Mouse (Mus musculus): ENCODE measurements around the gene Olfr455.

- TF ChIP-seq POLR2A (IDR thresholded peaks at IDR 0.05; ENCODE audit: low read depth, low read length) (no peak), CTCF (conservative IDR thresholded peaks at IDR 0.05; ENCODE audit: insufficient read depth, insufficient read length, low read depth, low read length) (no peak)
Measured at GRCm38 (mm10) chr6:42544846-42545245, 2.5 kb downstream of the Olfr455 start.
